Mouse (Mus musculus) kidney, adult 2 months (tissue): ENCODE data around the gene Gck.

ENCODE experiments used
- CTCF ChIP-seq: fragments of 200-500 bp; conservative IDR thresholded peaks from 2 replicates; pipeline ENCODE4 v1.5.1; 2011; ENCODE audit warnings: low read depth, mild to moderate bottlenecking, control low read depth, low read length, moderate library complexity, mixed read lengths; ENCODE audit not compliant: insufficient read depth, insufficient read length
- POLR2A ChIP-seq: fragments of 200-500 bp; IDR thresholded peaks from one replicate; pipeline ENCODE4 v1.6.1; 2011; ENCODE audit warnings: low read depth, low read length, control low read depth

DNA sequence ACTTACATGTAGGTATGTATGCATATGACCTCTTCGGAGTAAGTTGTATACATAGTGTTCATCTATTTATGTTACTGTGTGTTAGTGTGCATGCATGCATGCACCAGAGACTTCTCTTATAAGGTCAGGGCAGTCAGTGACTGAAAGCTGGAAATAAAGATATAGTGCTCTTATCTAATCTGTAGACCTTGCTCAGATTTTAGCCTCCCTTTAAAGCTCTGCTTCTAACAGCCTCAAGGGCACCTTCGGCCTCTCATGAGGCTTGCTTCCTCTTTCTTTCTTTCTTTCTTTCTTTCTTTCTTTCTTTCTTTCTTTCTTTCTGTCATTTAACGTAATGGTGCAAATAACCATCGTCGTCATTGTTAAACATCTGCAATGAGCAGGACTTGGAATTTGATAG lies 4.6 kb upstream of the Gck start:
- TF ChIP-seq CTCF (no peak), POLR2A (no peak)
